Mouse (Mus musculus) urinary bladder, postnatal 36 days (tissue): Measurements from ENCODE around the gene Lep.
A peak's percentile ranks its signal among the peaks of the same experiment; 100 is the strongest.

Experiments
- DNase-seq, 2 experiments: peaks; one replicate each; pipeline ENCODE4 v3.0.0; 2022; ENCODE audit warnings: low spot score in 2 of 2, mixed read lengths in 1 of 2

Gene Lep

DNA sequence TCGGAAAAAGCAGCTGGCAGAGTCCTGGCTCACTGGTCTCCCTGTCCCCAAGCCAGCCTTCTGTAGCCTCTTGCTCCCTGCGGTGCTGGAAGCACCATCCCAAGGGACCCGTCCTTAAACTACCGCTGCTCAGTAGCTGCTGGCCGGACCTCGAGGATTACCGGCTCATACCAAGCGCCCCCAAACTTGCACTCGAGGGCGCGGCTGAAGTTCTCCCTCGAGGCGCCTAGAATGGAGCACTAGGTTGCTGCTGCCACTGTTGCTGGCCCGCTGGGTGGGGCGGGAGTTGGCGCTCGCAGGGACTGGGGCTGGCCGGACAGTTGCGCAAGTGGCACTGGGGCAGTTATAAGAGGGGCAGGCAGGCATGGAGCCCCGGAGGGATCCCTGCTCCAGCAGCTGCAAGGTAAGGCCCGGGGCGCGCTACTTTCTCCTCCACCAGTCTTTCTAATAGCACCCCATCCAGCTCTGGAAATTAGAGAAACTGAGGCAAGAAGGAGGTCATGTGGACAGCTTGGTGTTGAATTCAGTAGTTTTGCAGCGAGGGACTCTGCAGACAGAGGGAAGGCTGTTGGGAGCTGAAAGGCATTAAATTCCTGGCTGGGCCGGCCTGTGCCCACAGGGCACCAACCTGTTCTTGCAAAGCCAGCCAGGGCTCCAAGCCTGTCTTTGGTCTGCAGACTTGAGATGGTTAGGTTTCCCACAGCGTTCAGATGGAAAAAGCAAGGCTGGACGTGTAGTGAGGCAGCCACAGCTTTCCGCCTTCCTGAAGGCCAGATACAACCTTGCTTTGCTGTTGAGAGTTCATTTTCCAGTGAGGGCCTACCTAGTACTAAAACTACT, at the start of gene Lep:
TSS of gene Lep (plus strand) at position 375 of the 840 bp plus-strand sequence.
- DNase-seq = peak in 1 of 2 experiments; percentile 49

GRCm38 (mm10) chr6:29011651-29012050, 48.4 kb upstream of the Lep start:
- no peak for DNase-seq

DNA sequence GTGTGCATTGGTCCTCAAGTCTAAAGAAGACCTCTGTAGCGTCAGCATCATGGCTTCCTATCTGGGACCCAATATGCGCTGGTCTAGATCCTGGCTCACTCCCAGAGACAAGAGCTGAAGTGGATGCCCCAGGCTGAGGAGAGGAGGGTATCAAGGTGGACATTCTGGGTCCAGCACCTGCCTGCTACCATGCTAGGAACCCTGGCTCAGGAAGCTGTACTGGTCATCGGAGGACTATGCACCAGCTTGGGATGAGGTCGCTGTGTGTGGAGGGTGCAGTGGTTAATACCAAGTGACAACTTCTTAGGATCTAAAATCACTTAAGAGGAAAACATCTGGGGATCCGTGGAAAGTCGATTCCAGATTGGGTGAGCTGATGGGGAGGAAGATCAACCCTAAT, 46.8 kb upstream of the Lep start:
- no peak for DNase-seq

GRCm38 (mm10) chr6:29016891-29017412, 43.1 kb upstream of the Lep start:
- no peak for DNase-seq

DNA sequence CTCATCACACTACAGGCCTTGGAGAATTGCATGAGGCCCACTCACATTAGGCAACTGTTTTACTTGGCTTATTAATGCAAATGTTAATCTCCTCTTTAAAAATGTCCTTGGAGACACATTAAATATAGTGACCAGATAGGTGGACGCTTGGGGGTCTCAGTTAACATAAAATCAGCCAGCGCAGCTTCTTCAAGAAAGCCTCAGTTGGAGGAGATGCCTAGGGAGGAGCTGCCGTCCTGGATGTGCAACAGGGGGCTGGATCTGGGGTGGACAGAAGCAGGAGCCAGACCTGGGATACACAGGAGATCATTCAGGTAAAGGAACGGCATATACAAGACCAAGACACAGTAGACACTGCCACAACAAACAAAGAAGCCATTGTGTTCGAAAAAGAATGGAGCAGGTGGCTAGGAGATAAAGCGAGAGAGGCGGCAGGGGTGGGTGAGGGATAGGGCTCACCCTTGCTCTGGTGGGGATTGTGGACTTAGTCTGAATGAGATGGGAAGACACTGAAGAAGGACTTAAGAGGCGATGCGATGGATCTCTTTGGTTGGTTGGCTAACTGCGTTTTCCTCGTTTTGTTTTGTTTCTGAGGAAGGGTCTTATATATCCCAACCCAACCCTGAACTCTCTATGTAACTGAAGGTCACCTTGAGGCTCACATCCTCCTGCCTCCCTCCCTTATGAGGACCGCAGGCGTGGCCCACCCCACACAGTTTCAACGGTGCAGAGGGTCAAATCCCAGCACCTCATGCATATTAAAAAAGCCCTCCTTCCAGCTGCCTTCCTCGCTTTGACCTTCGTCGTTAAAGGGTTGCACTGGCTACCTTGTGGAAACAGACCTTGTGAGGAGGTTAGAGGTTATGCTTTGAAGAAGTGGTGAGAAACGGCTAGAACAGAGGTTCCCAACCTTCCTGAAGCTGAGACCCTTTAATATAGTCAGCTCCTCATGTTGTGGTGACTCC, 40.0 kb upstream of the Lep start:
- no peak for DNase-seq

DNA sequence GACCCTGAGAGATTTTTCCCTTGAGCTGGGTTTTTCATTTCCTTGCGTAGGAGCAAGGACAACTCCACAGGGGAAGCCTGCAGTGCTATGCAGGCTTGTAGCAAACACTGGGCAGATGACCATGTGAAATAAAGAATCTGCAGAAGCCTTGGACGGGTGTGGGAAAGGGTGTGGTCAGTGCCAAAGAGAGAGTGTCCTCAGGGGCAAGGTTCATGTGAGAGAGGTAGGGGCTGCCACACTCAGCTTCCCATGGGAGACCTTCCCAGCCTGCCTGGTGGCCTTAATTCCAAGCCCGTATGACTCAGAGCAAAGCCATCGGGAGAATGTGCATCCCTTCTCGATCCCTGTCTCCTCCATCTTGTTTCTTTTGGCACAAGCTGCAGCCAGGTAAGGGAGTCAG, 39.1 kb upstream of the Lep start:
- no peak for DNase-seq

DNA sequence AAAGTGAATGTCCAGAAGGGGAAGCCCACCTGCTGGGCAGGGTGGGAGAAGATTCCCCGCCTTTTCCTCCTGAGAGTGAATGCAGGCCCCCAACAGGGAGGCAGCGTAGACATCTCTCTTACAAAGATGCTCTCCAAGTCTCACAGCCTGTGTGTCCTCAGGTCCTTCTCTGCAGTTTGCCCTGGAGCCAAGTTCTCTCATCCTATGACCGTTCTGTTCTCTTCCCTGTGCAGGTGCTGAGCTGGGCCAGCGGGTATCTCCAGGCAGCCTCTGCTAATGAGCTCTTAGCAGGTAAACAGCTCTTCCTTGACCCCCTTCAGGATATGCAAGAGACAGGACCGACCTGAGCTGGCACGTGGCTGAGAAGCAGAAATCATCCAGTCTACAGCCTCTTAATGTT, 38.5 kb upstream of the Lep start:
- DNase-seq = no peak

GRCm38 (mm10) chr6:29022115-29022514, 37.9 kb upstream of the Lep start:
- no peak for DNase-seq

GRCm38 (mm10) chr6:29023206-29023967, 36.6 kb upstream of the Lep start:
- DNase-seq = peak; percentile 12 to 23

- DNase-seq = peak; percentile 46 to 61
Observed at GRCm38 (mm10) chr6:29024000-29024417, 36.0 kb upstream of the Lep start.

DNA sequence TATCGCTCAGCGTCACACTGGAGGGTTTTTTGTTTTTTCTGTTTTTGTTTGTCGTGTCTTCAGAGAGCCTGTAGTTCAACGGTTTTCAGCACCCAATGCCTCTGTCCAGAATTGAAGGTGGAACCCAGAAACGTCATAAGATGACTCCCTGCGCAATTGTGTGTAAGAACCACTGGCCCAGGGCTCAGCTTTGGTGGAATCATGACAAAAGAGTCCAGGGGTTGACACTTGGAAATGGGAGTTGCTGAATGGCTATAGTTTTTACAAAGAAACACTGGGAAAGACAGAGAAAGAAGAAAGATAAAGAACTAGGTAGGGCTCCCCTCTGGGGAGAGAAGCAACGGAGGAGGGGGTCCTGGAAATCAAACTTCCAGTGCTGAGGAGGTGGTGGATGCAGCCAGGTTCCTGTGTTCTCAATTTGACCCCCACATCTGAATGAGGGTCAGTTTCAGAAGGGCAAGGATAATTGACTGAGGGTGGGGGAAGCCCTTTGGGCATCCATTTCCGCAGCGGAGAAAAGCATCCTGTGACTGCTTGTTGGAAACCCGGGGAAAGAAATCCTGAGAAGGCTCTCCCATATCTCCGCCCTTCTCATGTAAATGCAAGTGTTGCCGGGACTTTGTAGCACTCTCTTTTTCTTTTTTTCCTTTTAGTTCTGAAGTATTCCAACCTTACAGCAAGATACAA, 34.1 kb upstream of the Lep start:
- no peak for DNase-seq

GRCm38 (mm10) chr6:29026766-29027165, 33.3 kb upstream of the Lep start:
- DNase-seq = no peak

GRCm38 (mm10) chr6:29028129-29028528, 31.9 kb upstream of the Lep start:
- no peak for DNase-seq

GRCm38 (mm10) chr6:29029521-29029920, 30.5 kb upstream of the Lep start:
- no peak for DNase-seq

- peak in 1 of 2 experiments; percentile 79 for DNase-seq
Observed at GRCm38 (mm10) chr6:29031216-29031615, 28.8 kb upstream of the Lep start.

- DNase-seq = no peak
Observed at GRCm38 (mm10) chr6:29031704-29032310, 28.2 kb upstream of the Lep start.

GRCm38 (mm10) chr6:29032411-29032810, 27.6 kb upstream of the Lep start:
- no peak for DNase-seq

GRCm38 (mm10) chr6:29033981-29034646, 25.9 kb upstream of the Lep start:
- no peak for DNase-seq

- DNase-seq = no peak
Observed at GRCm38 (mm10) chr6:29036698-29037097, 23.3 kb upstream of the Lep start.

DNA sequence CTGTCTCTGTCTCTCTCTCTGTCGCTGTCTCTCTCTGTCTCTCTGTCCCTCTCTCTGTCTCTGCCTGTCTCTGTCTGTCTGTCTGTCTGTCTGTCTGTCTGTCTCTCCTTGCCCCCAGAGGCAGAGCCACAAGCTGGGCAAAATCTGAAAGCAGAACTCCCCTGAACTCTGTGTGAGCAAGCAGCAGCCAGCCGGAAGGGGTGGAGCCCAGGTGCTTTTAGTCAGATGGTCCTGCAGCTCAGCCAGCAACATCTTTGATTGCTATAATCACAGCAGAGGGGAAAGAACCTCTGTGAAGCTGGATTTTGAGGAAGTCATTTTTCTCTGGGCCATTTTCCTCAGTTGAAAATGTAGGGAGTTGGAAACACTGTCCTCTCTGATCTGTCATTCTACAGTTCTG, 19.8 kb upstream of the Lep start:
- no peak for DNase-seq
